Mouse (Mus musculus) left cerebral cortex, adult 2 months (tissue): ENCODE data around the gene Gtf3c2. TPM values are rescaled to one million over a fixed set of nuclear protein-coding genes. Genes with fewer than 3 reads are reported as not detected.
A peak's percentile ranks its signal among the peaks of the same experiment; 100 is the strongest.

ENCODE experiments used
- DNase-seq, 2 experiments: peaks; one replicate each; pipeline ENCODE4 v3.0.0; 2021 to 2022; ENCODE audit warnings: low spot score in 2 of 2, mixed read lengths in 1 of 2; ENCODE audit errors: extremely low spot score in 1 of 2
- H3K27ac ChIP-seq: fragments of 200-600 bp; 2 replicates; pipeline ENCODE4 v1.8.1; 2022
- H3K4me3 ChIP-seq: fragments of 200-600 bp; 2 replicates; pipeline ENCODE4 v1.8.1; 2022
- CTCF ChIP-seq: fragments of 200-600 bp; IDR thresholded peaks from 2 replicates; pipeline ENCODE4 v1.8.1; 2022; ENCODE audit warnings: antibody characterized with exemption, mild to moderate bottlenecking, moderate library complexity
- intact Hi-C: fragments of 180-260 bp; cut with DNase I; formaldehyde crosslinking; loops from one replicate; pipeline ENCODE4 v1.15.1; 2025
- total RNA-seq, 2 experiments: library from RNA; stranded (reverse); gene quantifications; 2 replicates each; pipeline ENCODE4 v1.2.3; 2021

Gene Gtf3c2
- total RNA-seq, 2 experiments from 2014 or later: 56.8 to 61.1 TPM

- intact Hi-C loops: loop anchor here (1.0 kb wide), 1 partner anchor 25 kb away; the partner anchor contains the start of gene Mpv17
- no peak; the same call in 1 of the 2 replicates for TF ChIP-seq CTCF
- DNase-seq: peak in 1 of 2 experiments; percentile 26
- peak overlapping the region; percentile 96 for H3K27ac ChIP-seq
- peak overlapping the region; percentile 91 for H3K4me3 ChIP-seq
Measured at GRCm38 (mm10) chr5:31179301-31179765, 611 bp downstream of the Gtf3c2 start.

- intact Hi-C loops: no loop called here
- TF ChIP-seq CTCF: no peak
- H3K4me3 ChIP-seq: no peak overlapping the region
- no peak for DNase-seq
- no peak overlapping the region for H3K27ac ChIP-seq
Measured at GRCm38 (mm10) chr5:31168630-31169029, 11.3 kb downstream of the Gtf3c2 start.

- Histone ChIP-seq H3K27ac (no peak overlapping the region), H3K4me3 (no peak overlapping the region)
- no peak for DNase-seq
- intact Hi-C loops: no loop called here
- TF ChIP-seq CTCF: no peak
Measured at GRCm38 (mm10) chr5:31164878-31165277, 15.1 kb downstream of the Gtf3c2 start.

GRCm38 (mm10) chr5:31162462-31162861, 17.5 kb downstream of the Gtf3c2 start:
- no peak overlapping the region for H3K27ac ChIP-seq
- no peak overlapping the region for H3K4me3 ChIP-seq
- TF ChIP-seq CTCF: no peak
- DNase-seq: no peak
- intact Hi-C loops: no loop called here

GRCm38 (mm10) chr5:31154152-31154553, 25.8 kb downstream of the Gtf3c2 start, which contains the start of gene Mpv17:
TSS of gene Mpv17 (minus strand) at chr5:31154251.
- intact Hi-C loops: loop anchor here (1.0 kb wide), 1 partner anchor 25 kb away; the partner anchor contains the start of gene Gm29609
- DNase-seq: peak; percentile 80 to 82
- TF ChIP-seq CTCF: no peak
- H3K27ac ChIP-seq: peak within 1 kb of the TSS; percentile 86
- peak within 1 kb of the TSS; percentile 88 for H3K4me3 ChIP-seq

- H3K27ac ChIP-seq: peak overlapping the region; percentile 86
- no peak for DNase-seq
- TF ChIP-seq CTCF: no peak
- intact Hi-C loops: loop anchor here (1.0 kb wide), 1 partner anchor 26 kb away; the partner anchor contains the start of gene Gm29609
- peak overlapping the region; percentile 88 for H3K4me3 ChIP-seq
Measured at GRCm38 (mm10) chr5:31153516-31154151, 26.3 kb downstream of the Gtf3c2 start.

GRCm38 (mm10) chr5:31151746-31152145, 28.2 kb downstream of the Gtf3c2 start:
- TF ChIP-seq CTCF: no peak; the same call in 1 of the 2 replicates

GRCm38 (mm10) chr5:31149781-31150180, 30.2 kb downstream of the Gtf3c2 start:
- intact Hi-C loops: no loop called here
- TF ChIP-seq CTCF: no peak
- DNase-seq: no peak
- no peak overlapping the region for H3K4me3 ChIP-seq
- no peak overlapping the region for H3K27ac ChIP-seq

More at GRCm38 (mm10) chr5:31151746-31152145, 28.2 kb downstream of the Gtf3c2 start:
- intact Hi-C loops: no loop called here
- no peak for DNase-seq
- no peak overlapping the region for H3K27ac ChIP-seq
- no peak overlapping the region for H3K4me3 ChIP-seq

- H3K4me3 ChIP-seq: no peak overlapping the region
- no peak for DNase-seq
- no peak for TF ChIP-seq CTCF
- intact Hi-C loops: no loop called here
- no peak overlapping the region for H3K27ac ChIP-seq
Measured at GRCm38 (mm10) chr5:31138968-31139425, 40.9 kb downstream of the Gtf3c2 start.

GRCm38 (mm10) chr5:31138241-31138967, 41.5 kb downstream of the Gtf3c2 start, which contains the start of gene Ucn:
TSS of gene Ucn (minus strand) at chr5:31138829.
- no peak for DNase-seq
- H3K4me3 ChIP-seq: peak within 1 kb of the TSS; percentile 36
- no peak for TF ChIP-seq CTCF
- intact Hi-C loops: no loop called here
- H3K27ac ChIP-seq: no peak within 1 kb of the TSS

GRCm38 (mm10) chr5:31137658-31138057, 42.3 kb downstream of the Gtf3c2 start:
- intact Hi-C loops: no loop called here
- TF ChIP-seq CTCF: no peak
- no peak for DNase-seq
- H3K4me3 ChIP-seq: peak overlapping the region; percentile 36
- no peak overlapping the region for H3K27ac ChIP-seq

GRCm38 (mm10) chr5:31136730-31137424, 43.1 kb downstream of the Gtf3c2 start:
- intact Hi-C loops: no loop called here
- peak; percentile 13; the same call in 1 of the 2 replicates for TF ChIP-seq CTCF
- H3K27ac ChIP-seq: no peak overlapping the region
- peak in 1 of 2 experiments; percentile 14 for DNase-seq
- peak overlapping the region; percentile 36; the same call in 1 of the 2 replicates for H3K4me3 ChIP-seq
